Mouse (Mus musculus): Measurements from ENCODE around the gene Olfr370. TPM values are rescaled to one million over a fixed set of nuclear protein-coding genes. Genes with fewer than 3 reads are reported as not detected.
"Not testable (repeated sequence)": the region's sequence is repeated elsewhere in the genome, so short reads cannot be mapped to it uniquely, and the experiment has no call there.

The Olfr370 gene
- total RNA-seq, 1 experiment = not detected

- Histone ChIP-seq H3K9me3 (ENCODE audit: control insufficient read depth, insufficient read depth, low read depth, low read length) (no peaks in the 10 kb centered on the region), H3K36me3 (ENCODE audit: control insufficient read depth, insufficient read depth, low read length, poor library complexity, severe bottlenecking) (peaks cover 29% of the 10 kb centered on the region), H3K4me1 (ENCODE audit: control insufficient read depth in 2 of 2, insufficient read depth in 2 of 2, low read length in 2 of 2, poor library complexity in 1 of 2) (peaks cover 11 to 19% of the 10 kb centered on the region in 2 experiments; a peak in 3 of 4 replicates), H3K4me3 (ENCODE audit: insufficient read depth in 1 of 2, low read depth in 1 of 2, low read length in 2 of 2, poor library complexity in 1 of 2, severe bottlenecking in 1 of 2) (no peak overlapping the region), H3K27ac (ENCODE audit: insufficient read depth, low read depth, low read length, poor library complexity, severe bottlenecking) (no peak overlapping the region), H3K9ac (ENCODE audit: insufficient read depth, low read depth, low read length, poor library complexity, severe bottlenecking) (no peak overlapping the region)
- no peak for DNase-seq (ENCODE audit: low read depth, low spot score)
- in situ Hi-C loops (cut with MboI; ENCODE audit: low sequenced_read_pairs in 2 of 2, unreplicated experiment in 2 of 2) = no loop called here
- no peak for TF ChIP-seq ZC3H11A (IDR thresholded peaks at IDR 0.05; ENCODE audit: borderline replicate concordance, low read depth, low read length)
- TF ChIP-seq CHD2 (IDR thresholded peaks at IDR 0.05; ENCODE audit: low read depth, low read length) = no peak
- no peak for TF ChIP-seq ZNF384 (IDR thresholded peaks at IDR 0.05; ENCODE audit: low read depth, low read length)
- no peak for TF ChIP-seq MAFK (IDR thresholded peaks at IDR 0.05; ENCODE audit: insufficient read depth, low read depth, low read length)
- no peak for TF ChIP-seq HCFC1 (IDR thresholded peaks at IDR 0.05; ENCODE audit: borderline replicate concordance, insufficient read depth, low read length)
Measured at GRCm38 (mm10) chr8:83569165-83569564, 33.6 kb downstream of the Olfr370 start.

- in situ Hi-C loops (cut with MboI; ENCODE audit: low sequenced_read_pairs in 2 of 2, unreplicated experiment in 2 of 2) = no loop called here
- TF ChIP-seq HCFC1 (IDR thresholded peaks at IDR 0.05; ENCODE audit: borderline replicate concordance, insufficient read depth, low read length) = no peak
- no peak for TF ChIP-seq ZC3H11A (IDR thresholded peaks at IDR 0.05; ENCODE audit: borderline replicate concordance, low read depth, low read length)
- H3K27ac ChIP-seq (ENCODE audit: insufficient read depth, low read depth, low read length, poor library complexity, severe bottlenecking) = no peak overlapping the region
- no peak overlapping the region for H3K9ac ChIP-seq (ENCODE audit: insufficient read depth, low read depth, low read length, poor library complexity, severe bottlenecking)
- no peaks in the 10 kb centered on the region for H3K9me3 ChIP-seq (ENCODE audit: control insufficient read depth, insufficient read depth, low read depth, low read length)
- no peak overlapping the region for H3K4me3 ChIP-seq (ENCODE audit: insufficient read depth in 1 of 2, low read depth in 1 of 2, low read length in 2 of 2, poor library complexity in 1 of 2, severe bottlenecking in 1 of 2)
- peaks cover 29% of the 10 kb centered on the region for H3K36me3 ChIP-seq (ENCODE audit: control insufficient read depth, insufficient read depth, low read length, poor library complexity, severe bottlenecking)
- no peak for DNase-seq (ENCODE audit: low read depth, low spot score)
- peaks cover 11 to 25% of the 10 kb centered on the region in 2 experiments; a peak in 3 of 4 replicates for H3K4me1 ChIP-seq (ENCODE audit: control insufficient read depth in 2 of 2, insufficient read depth in 2 of 2, low read length in 2 of 2, poor library complexity in 1 of 2)
Measured at GRCm38 (mm10) chr8:83570272-83571000, 34.9 kb downstream of the Olfr370 start.

DNA sequence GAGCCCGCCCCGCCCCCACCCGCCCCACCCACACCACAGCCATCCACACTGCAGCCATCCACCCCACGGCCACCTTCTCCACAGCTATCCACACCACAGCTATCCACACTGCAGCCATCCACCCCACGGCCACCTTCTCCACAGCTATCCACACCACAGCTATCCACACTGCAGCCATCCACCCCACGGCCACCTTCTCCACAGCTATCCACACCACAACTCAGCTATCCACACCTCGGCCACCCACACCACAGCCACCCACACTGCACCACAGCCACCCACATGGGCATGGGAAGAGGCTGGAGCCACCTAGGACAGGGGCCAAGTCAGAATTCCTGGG lies 35.4 kb downstream of the Olfr370 start:
- H3K9me3 ChIP-seq (ENCODE audit: control insufficient read depth, insufficient read depth, low read depth, low read length); DNase-seq (ENCODE audit: low read depth, low spot score); in situ Hi-C loops (cut with MboI; ENCODE audit: low sequenced_read_pairs in 2 of 2, unreplicated experiment in 2 of 2); H3K4me3 ChIP-seq (ENCODE audit: insufficient read depth in 1 of 2, low read depth in 1 of 2, low read length in 2 of 2, poor library complexity in 1 of 2, severe bottlenecking in 1 of 2); H3K9ac ChIP-seq (ENCODE audit: insufficient read depth, low read depth, low read length, poor library complexity, severe bottlenecking); H3K27ac ChIP-seq (ENCODE audit: insufficient read depth, low read depth, low read length, poor library complexity, severe bottlenecking): not testable (repeated sequence)
- Histone ChIP-seq H3K4me1 (ENCODE audit: control insufficient read depth in 2 of 2, insufficient read depth in 2 of 2, low read length in 2 of 2, poor library complexity in 1 of 2) (peaks cover 11 to 28% of the 10 kb centered on the region in 2 experiments; a peak in 3 of 4 replicates), H3K36me3 (ENCODE audit: control insufficient read depth, insufficient read depth, low read length, poor library complexity, severe bottlenecking) (peaks cover 29% of the 10 kb centered on the region)

- no peak for DNase-seq (ENCODE audit: low read depth, low spot score)
- no peak overlapping the region for H3K9ac ChIP-seq (ENCODE audit: insufficient read depth, low read depth, low read length, poor library complexity, severe bottlenecking)
- peaks cover 29% of the 10 kb centered on the region for H3K36me3 ChIP-seq (ENCODE audit: control insufficient read depth, insufficient read depth, low read length, poor library complexity, severe bottlenecking)
- peaks cover 11 to 35% of the 10 kb centered on the region in 2 experiments; a peak in 3 of 4 replicates for H3K4me1 ChIP-seq (ENCODE audit: control insufficient read depth in 2 of 2, insufficient read depth in 2 of 2, low read length in 2 of 2, poor library complexity in 1 of 2)
- H3K4me3 ChIP-seq (ENCODE audit: insufficient read depth in 1 of 2, low read depth in 1 of 2, low read length in 2 of 2, poor library complexity in 1 of 2, severe bottlenecking in 1 of 2) = no peak overlapping the region
- TF ChIP-seq ZNF384 (IDR thresholded peaks at IDR 0.05; ENCODE audit: low read depth, low read length) (no peak), MAFK (IDR thresholded peaks at IDR 0.05; ENCODE audit: insufficient read depth, low read depth, low read length) (no peak), CHD2 (IDR thresholded peaks at IDR 0.05; ENCODE audit: low read depth, low read length) (no peak), ZC3H11A (IDR thresholded peaks at IDR 0.05; ENCODE audit: borderline replicate concordance, low read depth, low read length) (no peak), HCFC1 (IDR thresholded peaks at IDR 0.05; ENCODE audit: borderline replicate concordance, insufficient read depth, low read length) (no peak)
- H3K9me3 ChIP-seq (ENCODE audit: control insufficient read depth, insufficient read depth, low read depth, low read length) = no peaks in the 10 kb centered on the region
- in situ Hi-C loops (cut with MboI; ENCODE audit: low sequenced_read_pairs in 2 of 2, unreplicated experiment in 2 of 2) = no loop called here
- no peak overlapping the region for H3K27ac ChIP-seq (ENCODE audit: insufficient read depth, low read depth, low read length, poor library complexity, severe bottlenecking)
Measured at GRCm38 (mm10) chr8:83571791-83572190, 36.2 kb downstream of the Olfr370 start.

DNA sequence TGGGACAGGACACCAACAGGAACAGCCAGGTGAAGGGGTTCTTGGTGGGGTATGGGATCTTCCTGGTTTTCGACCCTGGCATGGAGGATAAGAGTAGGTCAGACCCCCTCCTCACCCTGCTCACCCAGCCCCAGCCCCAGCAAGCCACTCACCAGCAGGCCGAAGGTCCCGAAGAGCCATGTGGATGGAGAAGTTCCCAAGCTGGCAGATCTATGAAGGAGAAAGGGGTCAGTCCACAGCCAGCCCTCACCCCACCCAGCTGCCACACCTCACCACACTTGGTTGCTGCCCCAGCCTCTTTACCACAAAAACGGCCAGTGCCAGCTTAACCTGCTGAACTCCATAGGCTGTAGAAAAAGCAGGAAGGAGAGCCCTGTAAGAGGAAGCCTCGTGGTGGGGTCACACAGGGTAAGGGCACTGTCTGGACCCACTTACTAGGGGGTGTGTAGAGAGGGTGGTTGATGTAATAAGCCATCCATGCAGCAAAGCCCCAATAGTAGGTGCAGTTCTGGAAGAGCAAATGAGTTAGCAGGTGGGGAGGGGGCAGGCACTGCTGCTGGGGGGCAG lies 36.7 kb downstream of the Olfr370 start:
- Histone ChIP-seq H3K9ac (ENCODE audit: insufficient read depth, low read depth, low read length, poor library complexity, severe bottlenecking) (no peak overlapping the region), H3K36me3 (ENCODE audit: control insufficient read depth, insufficient read depth, low read length, poor library complexity, severe bottlenecking) (peaks cover 29% of the 10 kb centered on the region), H3K4me3 (ENCODE audit: insufficient read depth in 1 of 2, low read depth in 1 of 2, low read length in 2 of 2, poor library complexity in 1 of 2, severe bottlenecking in 1 of 2) (no peak overlapping the region), H3K27ac (ENCODE audit: insufficient read depth, low read depth, low read length, poor library complexity, severe bottlenecking) (no peak overlapping the region), H3K4me1 (ENCODE audit: control insufficient read depth in 2 of 2, insufficient read depth in 2 of 2, low read length in 2 of 2, poor library complexity in 1 of 2) (peaks cover 9 to 40% of the 10 kb centered on the region in 2 experiments; a peak in 3 of 4 replicates), H3K9me3 (ENCODE audit: control insufficient read depth, insufficient read depth, low read depth, low read length) (no peaks in the 10 kb centered on the region)
- TF ChIP-seq HCFC1 (IDR thresholded peaks at IDR 0.05; ENCODE audit: borderline replicate concordance, insufficient read depth, low read length) (no peak), CHD2 (IDR thresholded peaks at IDR 0.05; ENCODE audit: low read depth, low read length) (no peak), ZNF384 (IDR thresholded peaks at IDR 0.05; ENCODE audit: low read depth, low read length) (no peak), MAFK (IDR thresholded peaks at IDR 0.05; ENCODE audit: insufficient read depth, low read depth, low read length) (no peak), ZC3H11A (IDR thresholded peaks at IDR 0.05; ENCODE audit: borderline replicate concordance, low read depth, low read length) (no peak)
- in situ Hi-C loops (cut with MboI; ENCODE audit: low sequenced_read_pairs in 2 of 2, unreplicated experiment in 2 of 2) = no loop called here
- no peak for DNase-seq (ENCODE audit: low read depth, low spot score)
